Mouse (Mus musculus) liver (tissue): ENCODE results near the gene Dennd2a.
A peak's percentile ranks its signal among the peaks of the same experiment; 100 is the strongest.

ENCODE experiments used
- DNase-seq: peaks from one replicate; pipeline ENCODE4 v3.0.0-alpha.2; 2020; ENCODE audit warnings: mixed read lengths

Dennd2a gene

GRCm38 (mm10) chr6:39503476-39503875 lies 54.2 kb downstream of the Dennd2a start:
- DNase-seq = no peak

- no peak for DNase-seq
Observed at GRCm38 (mm10) chr6:39497165-39497564, 60.5 kb downstream of the Dennd2a start.

GRCm38 (mm10) chr6:39493129-39493714 lies 64.4 kb downstream of the Dennd2a start:
- DNase-seq = no peak

GRCm38 (mm10) chr6:39492161-39492560 lies 65.5 kb downstream of the Dennd2a start:
- DNase-seq = no peak

- no peak for DNase-seq
Observed at GRCm38 (mm10) chr6:39491203-39491602, 66.5 kb downstream of the Dennd2a start.

GRCm38 (mm10) chr6:39488292-39488691 lies 69.4 kb downstream of the Dennd2a start:
- no peak for DNase-seq

GRCm38 (mm10) chr6:39483656-39484055 lies 74.0 kb downstream of the Dennd2a start:
- no peak for DNase-seq

- DNase-seq = no peak
Observed at GRCm38 (mm10) chr6:39478509-39479150, 79.0 kb downstream of the Dennd2a start.

- no peak for DNase-seq
Observed at GRCm38 (mm10) chr6:39476617-39477016, 81.0 kb downstream of the Dennd2a start.

GRCm38 (mm10) chr6:39474424-39474823 lies 83.2 kb downstream of the Dennd2a start:
- no peak for DNase-seq

- no peak for DNase-seq
Observed at GRCm38 (mm10) chr6:39472837-39473236, 84.8 kb downstream of the Dennd2a start.

GRCm38 (mm10) chr6:39472271-39472670 lies 85.4 kb downstream of the Dennd2a start:
- DNase-seq = no peak

- DNase-seq = no peak
Observed at GRCm38 (mm10) chr6:39470076-39470475, 87.6 kb downstream of the Dennd2a start.

GRCm38 (mm10) chr6:39469427-39469826 lies 88.2 kb downstream of the Dennd2a start:
- DNase-seq = no peak

- peak; percentile 80 for DNase-seq
Observed at GRCm38 (mm10) chr6:39462621-39463538, 94.8 kb downstream of the Dennd2a start.

GRCm38 (mm10) chr6:39460040-39460439 lies 97.6 kb downstream of the Dennd2a start:
- peak; percentile 43 for DNase-seq

GRCm38 (mm10) chr6:39455339-39456160 lies 102.1 kb downstream of the Dennd2a start:
- DNase-seq = no peak

- DNase-seq = no peak
Observed at GRCm38 (mm10) chr6:39454616-39455015, 103.1 kb downstream of the Dennd2a start.

- no peak for DNase-seq
Observed at GRCm38 (mm10) chr6:39453564-39453963, 104.1 kb downstream of the Dennd2a start.

- no peak for DNase-seq
Observed at GRCm38 (mm10) chr6:39451033-39451432, 106.6 kb downstream of the Dennd2a start.

GRCm38 (mm10) chr6:39450580-39450979 lies 107.1 kb downstream of the Dennd2a start:
- DNase-seq = no peak

- DNase-seq = no peak
Observed at GRCm38 (mm10) chr6:39447429-39448185, 110.1 kb downstream of the Dennd2a start.
